Mouse (Mus musculus) heart, adult 2 months (tissue): Measurements from ENCODE around the gene Stx11. TPM values are rescaled to one million over a fixed set of nuclear protein-coding genes. Genes with fewer than 3 reads are reported as not detected.
A peak's percentile ranks its signal among the peaks of the same experiment; 100 is the strongest.

Source experiments
- DNase-seq, 2 experiments: peaks; one replicate each; pipeline ENCODE4 v3.0.0; 2021
- H3K27ac ChIP-seq: fragments of 200-600 bp; 2 replicates; pipeline ENCODE4 v1.8.1; 2022
- H3K27me3 ChIP-seq: fragments of 200-500 bp; 2 replicates; pipeline ENCODE4 v1.6.1; 2012; ENCODE audit warnings: mild to moderate bottlenecking, low read length, inconsistent platforms, mixed read lengths; ENCODE audit not compliant: control insufficient read depth, insufficient read depth
- H3K36me3 ChIP-seq: fragments of 200-500 bp; 2 replicates; pipeline ENCODE4 v1.6.1; 2012; ENCODE audit warnings: low read length, inconsistent platforms; ENCODE audit not compliant: control insufficient read depth, insufficient read depth
- H3K4me1 ChIP-seq: fragments of 200-500 bp; 2 replicates; pipeline ENCODE4 v1.6.1; 2011; ENCODE audit warnings: low read length; ENCODE audit not compliant: control insufficient read depth, insufficient read depth
- H3K4me3 ChIP-seq: fragments of 200-600 bp; 2 replicates; pipeline ENCODE4 v1.8.1; 2022
- H3K79me2 ChIP-seq: fragments of 200-500 bp; replicated peaks from 2 replicates; pipeline ENCODE4 v1.6.1; 2012; ENCODE audit warnings: mild to moderate bottlenecking, inconsistent platforms, low read length, moderate library complexity, mixed read lengths; ENCODE audit not compliant: control insufficient read depth, insufficient read depth
- H3K9ac ChIP-seq: fragments of 200-500 bp; 2 replicates; pipeline ENCODE4 v1.6.1; 2012; ENCODE audit warnings: low read depth, mild to moderate bottlenecking, control low read depth, inconsistent platforms, low read length, mixed read lengths
- CTCF ChIP-seq: fragments of 200-600 bp; IDR thresholded peaks from 2 replicates; pipeline ENCODE4 v1.8.1; 2022; ENCODE audit warnings: antibody characterized with exemption, mild to moderate bottlenecking, moderate library complexity
- EP300 ChIP-seq: fragments of 200-500 bp; IDR thresholded peaks from 2 replicates; pipeline ENCODE4 v1.6.1; 2011; ENCODE audit warnings: low read depth, low read length, control low read depth; ENCODE audit not compliant: insufficient read depth
- POLR2A ChIP-seq: fragments of 200-500 bp; IDR thresholded peaks from 2 replicates; pipeline ENCODE4 v1.6.1; 2011; ENCODE audit warnings: mild to moderate bottlenecking, low read depth, low read length, control low read depth; ENCODE audit not compliant: insufficient read depth
- WGBS: fragments of 180-500 bp; shearing (Covaris S2); methylation state at CpG from one replicate; pipeline ENCODE4 v1.1.7; 2018; 5-methylcytosine and 5-hydroxymethylcytosine counted together
- intact Hi-C: fragments of 180-260 bp; cut with DNase I; formaldehyde crosslinking; loops from one replicate; pipeline ENCODE4 v1.15.1; 2025
- polyA plus RNA-seq: library from polyadenylated mRNA; depleted of rRNA; stranded (reverse); fragments of >200 nt; gene quantifications from 2 replicates; pipeline ENCODE4 v1.2.3, GENCODE M21; 2012
- total RNA-seq, 2 experiments: library from RNA; stranded (reverse); gene quantifications; 2 replicates each; pipeline ENCODE4 v1.2.3; 2021

Stx11 gene
- total and polyA plus RNA-seq, 3 experiments = 2.2 to 4.0 (median 2.7) TPM

DNA sequence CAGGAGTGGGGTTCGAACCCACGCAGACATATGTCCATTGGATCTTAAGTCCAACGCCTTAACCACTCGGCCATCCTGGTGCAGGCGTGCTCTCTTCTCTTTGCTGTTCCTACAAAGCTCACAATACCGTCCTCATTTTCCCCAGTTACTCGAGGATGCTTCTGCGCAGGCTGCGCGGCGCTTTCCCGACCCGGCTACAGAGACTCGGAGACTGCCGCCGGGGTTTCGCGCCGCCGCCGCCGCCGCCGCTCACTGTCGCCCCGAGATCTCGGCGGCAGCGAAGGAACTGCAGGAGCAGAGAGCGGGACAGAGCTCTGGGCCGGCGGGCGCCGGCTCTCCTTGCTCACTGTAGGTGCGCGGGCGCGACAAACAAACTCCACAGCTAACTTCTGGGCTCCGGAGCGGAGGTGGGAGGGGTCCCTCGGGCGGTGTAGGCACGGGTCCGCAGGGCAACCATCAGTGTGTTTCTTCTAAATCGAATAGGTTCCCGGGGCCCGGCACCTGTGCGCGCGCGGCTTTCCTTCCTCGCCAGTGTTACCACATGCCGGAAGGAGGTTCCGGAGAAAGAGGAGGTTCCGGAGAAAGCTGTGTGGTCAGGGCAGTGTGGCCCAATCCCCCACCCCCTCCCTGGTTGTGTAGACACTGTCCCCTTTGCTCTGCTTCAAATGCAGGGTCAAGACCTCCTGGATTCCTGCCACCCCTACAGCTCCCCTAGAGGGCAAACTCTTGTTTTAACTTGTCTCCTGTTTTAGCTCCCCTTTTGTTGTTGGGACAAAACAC is 41.3 kb downstream of the Stx11 start:
- H3K9ac ChIP-seq = peak overlapping the region; percentile 64
- H3K36me3 ChIP-seq = no peaks in the 10 kb centered on the region
- no peaks in the 10 kb centered on the region for H3K27me3 ChIP-seq
- H3K27ac ChIP-seq = peak overlapping the region; percentile 84
- no peaks in the 10 kb centered on the region for H3K79me2 ChIP-seq
- H3K4me1 ChIP-seq = no peaks in the 10 kb centered on the region; the same call in 1 of the 2 replicates
- under 1% methylated on average over 55 of the region's 55 CpGs for WGBS
- intact Hi-C loops = loop anchor here (2.0 to 5.0 kb wide), 6 partner anchors 42 to 230 kb away; partner anchors contain the start of genes Stx11 and Utrn
- peak overlapping the region; percentile 93 for H3K4me3 ChIP-seq
- TF ChIP-seq EP300 (peak; percentile 96), POLR2A (no peak), CTCF (peak; percentile 58)
- DNase-seq = peak; percentile 93 to 95

DNA sequence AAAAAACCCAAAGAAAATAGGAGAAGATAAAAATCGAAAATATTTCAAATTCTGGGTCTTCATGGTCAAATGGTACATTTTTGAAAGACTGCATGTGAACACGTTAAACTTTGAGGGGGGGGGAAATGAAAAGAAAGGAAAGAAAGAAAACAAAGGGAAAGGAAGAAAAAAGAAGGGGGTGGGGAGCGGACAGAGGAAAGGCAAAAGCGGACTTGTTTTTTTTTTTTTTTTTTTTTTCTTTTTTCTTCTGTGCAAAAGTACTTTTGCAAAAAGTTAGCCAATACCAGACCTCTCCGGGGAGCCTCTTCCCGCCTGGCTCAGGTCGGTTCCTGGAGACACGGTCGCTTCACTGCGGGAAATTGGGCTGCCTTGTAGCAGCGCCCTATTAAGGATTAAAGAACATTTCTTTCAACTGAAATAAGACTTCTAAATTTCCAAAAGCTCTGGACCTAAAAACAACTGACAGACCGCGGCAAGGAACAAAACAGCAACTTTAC is 42.0 kb downstream of the Stx11 start:
- intact Hi-C loops = loop anchor here (2.0 to 5.0 kb wide), 6 partner anchors 43 to 230 kb away; partner anchors contain the start of genes Stx11 and Utrn
- no peak for DNase-seq
- Histone ChIP-seq H3K27ac (peak overlapping the region; percentile 60), H3K4me1 (no peaks in the 10 kb centered on the region; the same call in 1 of the 2 replicates), H3K9ac (no peak overlapping the region), H3K79me2 (no peaks in the 10 kb centered on the region), H3K4me3 (peak overlapping the region; percentile 93), H3K36me3 (no peaks in the 10 kb centered on the region), H3K27me3 (no peaks in the 10 kb centered on the region)
- TF ChIP-seq EP300 (no peak), CTCF (no peak), POLR2A (no peak)
- WGBS = 4% methylated on average over 13 of the region's 13 CpGs

DNA sequence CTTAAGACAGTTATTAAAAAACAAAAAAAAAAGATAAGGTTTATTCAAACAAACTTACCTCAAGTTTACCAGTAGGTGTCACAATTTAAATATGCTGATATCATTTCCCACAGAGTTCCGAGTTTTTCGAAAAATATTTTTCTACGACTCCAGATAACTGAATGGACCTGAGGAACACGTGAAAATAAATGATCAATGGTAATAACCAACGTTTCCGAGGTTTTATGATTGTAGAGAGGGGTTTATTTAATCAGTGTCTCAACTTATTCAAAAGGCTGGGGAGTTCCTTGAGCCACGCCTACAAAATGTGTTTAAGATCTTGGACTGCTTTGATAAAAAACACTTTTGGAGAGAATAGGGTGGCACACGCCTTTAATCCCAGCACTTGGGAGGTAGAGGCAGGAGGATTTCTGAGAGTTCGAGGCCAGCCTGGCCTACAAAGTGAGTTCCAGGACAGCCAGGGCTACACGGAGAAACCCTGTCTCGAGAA is 42.5 kb downstream of the Stx11 start:
- Histone ChIP-seq H3K79me2 (no peaks in the 10 kb centered on the region), H3K27me3 (no peaks in the 10 kb centered on the region), H3K4me3 (peak overlapping the region; percentile 93), H3K9ac (no peak overlapping the region), H3K27ac (no peak overlapping the region), H3K36me3 (no peaks in the 10 kb centered on the region), H3K4me1 (no peaks in the 10 kb centered on the region; the same call in 1 of the 2 replicates)
- intact Hi-C loops = loop anchor here (2.0 to 5.0 kb wide), 6 partner anchors 43 to 229 kb away; partner anchors contain the start of genes Stx11 and Utrn
- 29% methylated on average over 11 of the region's 11 CpGs for WGBS
- peak in 1 of 2 experiments; percentile 22 for DNase-seq
- peak; percentile 64 for TF ChIP-seq CTCF
- TF ChIP-seq EP300 = no peak

DNA sequence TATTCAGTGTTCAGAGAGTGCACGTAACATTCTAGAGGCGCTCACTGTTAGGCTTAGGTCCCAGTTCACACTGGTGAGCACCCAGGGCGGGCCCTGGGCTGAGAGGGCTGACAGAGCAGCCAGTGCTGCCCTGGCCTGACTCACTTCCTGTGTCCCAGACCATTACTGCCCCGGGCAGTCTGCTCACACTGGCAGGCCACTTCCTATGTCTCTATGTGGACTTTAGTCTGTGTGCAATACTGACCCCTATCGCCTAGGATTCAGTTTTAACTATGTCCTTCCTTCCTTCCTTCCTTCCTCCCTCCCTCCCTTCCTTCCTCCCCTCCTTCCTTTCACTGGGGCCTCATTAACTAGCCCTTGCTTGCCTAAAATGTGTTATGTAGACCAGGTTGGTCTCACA is 44.8 kb downstream of the Stx11 start:
- H3K4me1 ChIP-seq = no peaks in the 10 kb centered on the region; the same call in 1 of the 2 replicates
- no peak overlapping the region for H3K27ac ChIP-seq
- no peak overlapping the region for H3K9ac ChIP-seq
- no peaks in the 10 kb centered on the region for H3K27me3 ChIP-seq
- TF ChIP-seq CTCF (peak; percentile 62), EP300 (peak; percentile 45; the same call in 1 of the 2 replicates), POLR2A (no peak)
- intact Hi-C loops = no loop called here
- no peak overlapping the region for H3K4me3 ChIP-seq
- H3K36me3 ChIP-seq = no peaks in the 10 kb centered on the region
- 39% methylated on average over 5 of the region's 5 CpGs for whole genome bisulfite sequencing
- peak; percentile 27 to 49 for DNase-seq
- no peaks in the 10 kb centered on the region for H3K79me2 ChIP-seq

DNA sequence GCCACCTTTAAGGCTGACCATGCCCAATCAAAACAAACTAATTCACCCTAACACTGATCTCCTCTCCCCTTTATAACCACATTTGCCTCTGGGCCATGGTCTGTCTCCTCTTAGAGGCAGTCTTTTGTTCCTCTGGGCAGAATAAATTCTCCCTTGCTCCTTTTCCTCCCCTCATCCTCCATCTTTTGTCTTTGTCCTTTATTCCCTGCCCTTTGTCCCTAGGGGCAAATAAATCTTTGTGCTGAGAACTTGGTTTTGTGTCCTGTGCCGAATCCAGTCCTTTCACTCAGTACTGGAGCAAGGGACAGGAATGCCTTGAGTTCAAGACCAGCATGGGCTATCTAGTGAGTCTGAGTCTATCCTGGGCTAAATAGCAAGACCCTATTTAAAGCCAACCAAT is 46.5 kb downstream of the Stx11 start:
- WGBS = 79% methylated on average over 1 of the region's 1 CpGs
- H3K4me3 ChIP-seq = no peak overlapping the region
- no peak for TF ChIP-seq EP300
- TF ChIP-seq POLR2A = no peak
- no peak for TF ChIP-seq CTCF

DNA sequence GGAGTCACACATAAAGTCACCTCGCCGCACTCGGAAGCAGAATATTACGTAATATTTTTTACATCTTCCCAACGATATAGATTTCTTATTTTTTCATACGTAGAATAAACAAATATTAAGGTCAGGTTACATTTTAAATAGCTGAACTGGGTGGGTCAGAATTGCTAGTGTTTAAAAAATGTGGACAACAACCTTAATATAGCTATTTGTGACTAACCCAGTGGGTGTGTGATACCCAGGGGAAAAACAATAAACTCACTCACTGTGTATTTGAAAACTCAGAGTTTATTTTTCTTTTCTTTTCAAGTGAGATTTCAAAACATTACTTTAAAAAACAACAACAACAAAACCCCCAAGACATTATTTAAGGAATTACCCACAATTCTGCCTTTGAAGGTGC is 47.7 kb downstream of the Stx11 start:
- H3K27me3 ChIP-seq = no peaks in the 10 kb centered on the region
- TF ChIP-seq CTCF (no peak), EP300 (no peak), POLR2A (no peak)
- no peak overlapping the region for H3K9ac ChIP-seq
- H3K79me2 ChIP-seq = no peaks in the 10 kb centered on the region
- H3K4me3 ChIP-seq = no peak overlapping the region
- DNase-seq = no peak
- H3K36me3 ChIP-seq = no peaks in the 10 kb centered on the region
- 93% methylated on average over 6 of the region's 6 CpGs for WGBS
- H3K27ac ChIP-seq = no peak overlapping the region
- H3K4me1 ChIP-seq = peaks cover 4% of the 10 kb centered on the region
- intact Hi-C loops = no loop called here

More for the DNA sequence above, 46.5 kb downstream of the Stx11 start:
- no peak for DNase-seq
- intact Hi-C loops = no loop called here
- Histone ChIP-seq H3K79me2 (no peaks in the 10 kb centered on the region), H3K36me3 (no peaks in the 10 kb centered on the region), H3K9ac (no peak overlapping the region), H3K27me3 (no peaks in the 10 kb centered on the region), H3K4me1 (no peaks in the 10 kb centered on the region; the same call in 1 of the 2 replicates), H3K27ac (no peak overlapping the region)
